Mouse (Mus musculus) adrenal gland, postnatal 4 days (tissue): ENCODE measurements at regions not wholly inside any gene's neighbourhood (a gene's known extent, or its start where the extent isn't known, plus 50 kb on each side); places are given as distances from the start of the nearest gene placed in this dataset.

ENCODE experiments used
- DNase-seq, 2 experiments: peaks; one replicate each; pipeline ENCODE4 v3.0.0; 2021 to 2022; ENCODE audit warnings: low spot score in 2 of 2, mixed read lengths in 2 of 2

- DNase-seq = no peak
These were observed 76.3 kb downstream of the Nptx2 start for GRCm38 (mm10) chr5:144621967-144622366.

GRCm38 (mm10) chr5:144623358-144623757 lies 77.7 kb downstream of the Nptx2 start:
- DNase-seq = no peak

GRCm38 (mm10) chr5:144632295-144632694 lies 86.6 kb downstream of the Nptx2 start:
- DNase-seq = no peak

GRCm38 (mm10) chr5:144638631-144639030 lies 92.9 kb downstream of the Nptx2 start:
- DNase-seq = peak in 1 of 2 experiments; percentile 8

GRCm38 (mm10) chr5:144639639-144640038 lies 93.9 kb downstream of the Nptx2 start:
- DNase-seq = no peak

GRCm38 (mm10) chr5:144642766-144643165 lies 97.1 kb downstream of the Nptx2 start:
- DNase-seq = no peak

- DNase-seq = no peak
These were observed 97.7 kb downstream of the Nptx2 start for GRCm38 (mm10) chr5:144643438-144643837.

- no peak for DNase-seq
These were observed 99.7 kb downstream of the Nptx2 start for GRCm38 (mm10) chr5:144645367-144645766.

- no peak for DNase-seq
These were observed 101.8 kb downstream of the Nptx2 start for GRCm38 (mm10) chr5:144647311-144648104.

- DNase-seq = no peak
These were observed 106.5 kb downstream of the Nptx2 start for GRCm38 (mm10) chr5:144652231-144652630.

GRCm38 (mm10) chr5:144662031-144662430 lies 99.6 kb downstream of the Tmem130 start:
- DNase-seq = no peak

- DNase-seq = no peak
These were observed 97.6 kb downstream of the Tmem130 start for GRCm38 (mm10) chr5:144663981-144664380.

- no peak for DNase-seq
These were observed 96.9 kb downstream of the Tmem130 start for GRCm38 (mm10) chr5:144664571-144665295.

GRCm38 (mm10) chr5:144668060-144668459 lies 93.6 kb downstream of the Tmem130 start:
- DNase-seq = no peak

GRCm38 (mm10) chr5:144678815-144679750 lies 82.5 kb downstream of the Tmem130 start:
- no peak for DNase-seq

- DNase-seq = no peak
These were observed 77.4 kb downstream of the Tmem130 start for GRCm38 (mm10) chr5:144684184-144684583.
